Mouse (Mus musculus) adrenal gland, adult 18-20 months (tissue): ENCODE results near the gene Olfr1354. TPM values are rescaled to one million over a fixed set of nuclear protein-coding genes. Genes with fewer than 3 reads are reported as not detected.
"Not testable (repeated sequence)": the region's sequence is repeated elsewhere in the genome, so short reads cannot be mapped to it uniquely, and the experiment has no call there.

Experiments
- DNase-seq, 2 experiments: peaks; one replicate each; pipeline ENCODE4 v3.0.0; 2021 to 2022; ENCODE audit warnings: low spot score in 2 of 2
- long read RNA-seq, 2 experiments: library from polyadenylated mRNA; stranded (forward); transcript quantifications; one replicate each; pipeline ENCODE4 v2.0.0; 2021
- total RNA-seq, 2 experiments: library from RNA; stranded (reverse); gene quantifications; 1 replicate in 1 of 2; 2 replicates in 1 of 2; pipeline ENCODE4 v1.2.3; 2021

Olfr1354 gene
- not detected for total RNA-seq
- long read RNA-seq, experiment 1 = 0 reads
- long read RNA-seq, experiment 2 = 0 reads

- DNase-seq = not testable (repeated sequence)
These were observed at the start of gene Olfr1354 for GRCm38 (mm10) chr10:78912871-78913270. TSS of gene Olfr1354 (plus strand) at chr10:78913171.

- DNase-seq = no peak
These were observed 37.7 kb upstream of the Olfr1354 start, which contains the start of gene Olfr1355 for GRCm38 (mm10) chr10:78875240-78875639. TSS of gene Olfr1355 (plus strand) at chr10:78875540.

- not testable (repeated sequence) for DNase-seq
These were observed 37.4 kb downstream of the Olfr1354 start, which contains the start of gene Olfr8 for GRCm38 (mm10) chr10:78950336-78950735. TSS of gene Olfr8 (plus strand) at chr10:78950636.

GRCm38 (mm10) chr10:78963009-78963408 is 50.0 kb downstream of the Olfr1354 start, which contains the start of gene Olfr1353:
TSS of gene Olfr1353 (plus strand) at chr10:78963309.
- not testable (repeated sequence) for DNase-seq

Other genes starting within 250 kb of the Olfr1354 start
- not detected for gene Casp14, start 194.9 kb upstream of the Olfr1354 start, total RNA-seq
- not detected for gene Ccdc105, start 160.1 kb upstream of the Olfr1354 start, total RNA-seq
- gene Slc1a6, start 132.7 kb upstream of the Olfr1354 start, total RNA-seq = not detected
- not detected for gene Olfr1356, start 61.0 kb upstream of the Olfr1354 start, total RNA-seq
- not detected for gene Olfr1355, start 37.6 kb upstream of the Olfr1354 start, total RNA-seq
- gene Olfr8, start 37.5 kb downstream of the Olfr1354 start, total RNA-seq = not detected
- not detected for gene Olfr1353, start 50.1 kb downstream of the Olfr1354 start, total RNA-seq
- gene Olfr1352, start 67.9 kb downstream of the Olfr1354 start, total RNA-seq = not detected
- gene Olfr1351, start 99.3 kb downstream of the Olfr1354 start, total RNA-seq = not detected
- gene Olfr57, start 115.6 kb downstream of the Olfr1354 start, total RNA-seq = not detected
- 10 to 100 TPM; 12.6 to 14.0 TPM for gene 2610008E11Rik, start 184.4 kb downstream of the Olfr1354 start, total RNA-seq
- not detected for gene Vmn2r80, start 235.6 kb downstream of the Olfr1354 start, total RNA-seq